Comparison of ENCODE assay signal across 34 mouse cellular contexts in genomic region chr15:7261371-7261770, GRCm38 (mm10).
"Had no signal": no experiment of that assay in that cellular context is flagged by ENCODE, and none has a peak within 500 bp of the region (broad histone marks: within the 10 kb centered on the region; RNA-seq: fewer than 3 reads in every experiment).

No protein-coding gene starts in this region.

- ATAC-seq: hindbrain, embryonic 16.5 days; hindbrain, postnatal 0 days; inflammation-experienced regulatory T-cells, adult 6 months; intestine, embryonic 15.5 days; intestine, embryonic 16.5 days; intestine, postnatal 0 days had no signal

- H3K9ac ChIP-seq: heart, embryonic 12.5 days; heart, embryonic 13.5 days; heart, embryonic 15.5 days; hindbrain, embryonic 12.5 days; hindbrain, embryonic 13.5 days; hindbrain, embryonic 14.5 days; hindbrain, embryonic 15.5 days; intestine, embryonic 15.5 days; kidney, embryonic 15.5 days had no signal

- DNase-seq: heart, postnatal 10 days; heart, postnatal 14 days; heart, postnatal 36 days; heart, postnatal 4 days; kidney, adult 11 months; kidney, adult 18-20 months; kidney, adult 2 months; kidney, adult 8-10 months; kidney, adult 9 months; kidney, postnatal 10 days; kidney, postnatal 14 days; kidney, postnatal 25 days; kidney, postnatal 36 days; kidney, postnatal 4 days; layer of hippocampus, adult 9-11 months; layer of hippocampus, postnatal 36 days had no signal

- H3K27me3 ChIP-seq: heart, embryonic 12.5 days; heart, embryonic 13.5 days; heart, embryonic 15.5 days; hindbrain, embryonic 12.5 days; hindbrain, embryonic 13.5 days; hindbrain, embryonic 15.5 days; intestine, embryonic 15.5 days; kidney, embryonic 15.5 days had no signal

- H3K4me2 ChIP-seq: heart, embryonic 12.5 days; heart, embryonic 13.5 days; heart, embryonic 15.5 days; hindbrain, embryonic 12.5 days; hindbrain, embryonic 13.5 days; hindbrain, embryonic 14.5 days; hindbrain, embryonic 15.5 days; intestine, embryonic 15.5 days; kidney, embryonic 15.5 days had no signal

- H3K4me3 ChIP-seq: heart, embryonic 12.5 days; heart, embryonic 13.5 days; heart, embryonic 15.5 days; hindbrain, embryonic 10.5 days; hindbrain, embryonic 12.5 days; hindbrain, embryonic 13.5 days; hindbrain, embryonic 15.5 days; intestine, embryonic 15.5 days; kidney, embryonic 15.5 days; layer of hippocampus, adult 2 months; left cerebral cortex, adult 2 months had no signal

- H3K27ac ChIP-seq: heart, embryonic 13.5 days; heart, embryonic 15.5 days; hindbrain, embryonic 10.5 days; hindbrain, embryonic 12.5 days; hindbrain, embryonic 13.5 days; hindbrain, embryonic 14.5 days; hindbrain, embryonic 15.5 days; hindbrain, postnatal 0 days; intestine, embryonic 15.5 days; kidney, embryonic 15.5 days; kidney, postnatal 0 days; layer of hippocampus, adult 2 months; left cerebral cortex, adult 2 months had no signal

- H3K36me3 ChIP-seq: heart, embryonic 12.5 days; heart, embryonic 13.5 days; heart, embryonic 15.5 days; hindbrain, embryonic 10.5 days; hindbrain, embryonic 12.5 days; hindbrain, embryonic 13.5 days; hindbrain, embryonic 15.5 days; intestine, embryonic 15.5 days; kidney, embryonic 15.5 days had no signal

- H3K9me3 ChIP-seq: heart, embryonic 12.5 days; heart, embryonic 13.5 days; heart, embryonic 15.5 days; hindbrain, embryonic 10.5 days; hindbrain, embryonic 12.5 days; hindbrain, embryonic 13.5 days; hindbrain, embryonic 15.5 days; intestine, embryonic 15.5 days; kidney, embryonic 15.5 days had no signal

- H3K4me1 ChIP-seq: heart, embryonic 12.5 days; heart, embryonic 13.5 days; heart, embryonic 15.5 days; hindbrain, embryonic 10.5 days; hindbrain, embryonic 12.5 days; hindbrain, embryonic 13.5 days; hindbrain, embryonic 15.5 days; intestine, embryonic 15.5 days; kidney, embryonic 15.5 days had no signal
